Mouse (Mus musculus) heart, postnatal 0 days (tissue): Measurements from ENCODE around the gene Xbp1.

Source experiments
- CTCF ChIP-seq: IDR thresholded peaks from 2 replicates; pipeline ENCODE4 v1.5.1; 2016; ENCODE audit warnings: antibody characterized with exemption, control low read depth, low read depth
- EP300 ChIP-seq: IDR thresholded peaks from 2 replicates; pipeline ENCODE4 v1.6.1; 2016; ENCODE audit warnings: antibody characterized with exemption, low read depth

DNA sequence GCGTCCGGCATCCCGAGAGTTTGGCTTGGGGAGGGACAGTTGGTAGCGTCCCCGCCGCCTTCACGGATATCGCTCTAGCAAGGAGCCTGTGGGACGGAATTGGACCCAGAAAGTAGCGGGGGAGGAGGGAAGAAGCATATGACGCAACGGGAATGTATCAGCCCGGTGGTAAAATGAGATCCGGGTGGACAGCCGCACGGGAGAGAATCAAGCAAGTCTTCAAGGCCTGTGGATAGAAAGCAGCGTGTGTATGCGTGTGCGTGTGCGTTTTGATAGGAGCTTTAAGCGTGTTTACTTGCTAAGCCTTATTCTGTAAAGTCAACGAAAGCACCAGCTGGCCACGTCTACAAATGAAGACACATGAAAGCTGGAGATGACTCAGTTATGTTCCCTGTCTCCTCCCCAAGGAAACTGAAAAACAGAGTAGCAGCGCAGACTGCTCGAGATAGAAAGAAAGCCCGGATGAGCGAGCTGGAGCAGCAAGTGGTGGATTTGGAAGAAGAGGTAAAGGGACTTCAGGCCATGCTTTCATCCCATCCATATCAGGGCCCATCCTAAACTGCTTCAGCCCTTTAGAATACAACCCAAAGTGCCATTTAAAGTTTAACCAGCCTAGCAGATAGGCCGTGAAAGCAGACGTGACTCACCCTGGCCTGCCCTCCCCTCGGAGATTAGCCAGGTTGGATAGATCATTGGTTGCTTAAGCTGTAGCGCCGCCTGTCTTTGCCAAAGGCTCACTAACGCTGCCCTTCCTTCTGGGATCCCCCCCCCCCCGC lies 1.2 kb downstream of the Xbp1 start:
- TF ChIP-seq CTCF, result peak; percentile 62
- TF ChIP-seq EP300, result no peak
